Mouse (Mus musculus) embryo, embryonic 9.5 days (tissue): ENCODE measurements around the gene Enthd1.

Source experiments
- DNase-seq: peaks from one replicate; pipeline ENCODE4 v3.0.0-alpha.2; 2017; ENCODE audit errors: extremely low spot score

Gene Enthd1

GRCm38 (mm10) chr15:80485601-80486000, 79.4 kb downstream of the Enthd1 start:
- no peak for DNase-seq

- DNase-seq = no peak
These were observed 81.8 kb downstream of the Enthd1 start for GRCm38 (mm10) chr15:80483041-80483705.

- no peak for DNase-seq
These were observed 82.6 kb downstream of the Enthd1 start for GRCm38 (mm10) chr15:80482348-80482747.

GRCm38 (mm10) chr15:80474429-80475002, 90.4 kb downstream of the Enthd1 start:
- DNase-seq = no peak

- no peak for DNase-seq
These were observed 97.1 kb downstream of the Enthd1 start for GRCm38 (mm10) chr15:80467876-80468275.

GRCm38 (mm10) chr15:80462106-80462505, 102.8 kb downstream of the Enthd1 start:
- peak; percentile 76 for DNase-seq

GRCm38 (mm10) chr15:80461446-80461845, 103.5 kb downstream of the Enthd1 start:
- no peak for DNase-seq

GRCm38 (mm10) chr15:80460011-80460410, 104.9 kb downstream of the Enthd1 start:
- DNase-seq = no peak

GRCm38 (mm10) chr15:80457984-80458383, 107.0 kb downstream of the Enthd1 start:
- DNase-seq = no peak

GRCm38 (mm10) chr15:80454486-80454885, 110.5 kb downstream of the Enthd1 start:
- DNase-seq = no peak

- DNase-seq = peak; percentile 9
These were observed 112.5 kb downstream of the Enthd1 start for GRCm38 (mm10) chr15:80452425-80452824.

GRCm38 (mm10) chr15:80445956-80446687, 118.8 kb downstream of the Enthd1 start:
- no peak for DNase-seq

- no peak for DNase-seq
These were observed 124.8 kb downstream of the Enthd1 start for GRCm38 (mm10) chr15:80440195-80440594.

GRCm38 (mm10) chr15:80438423-80438822, 126.5 kb downstream of the Enthd1 start:
- no peak for DNase-seq

- no peak for DNase-seq
These were observed 127.0 kb downstream of the Enthd1 start for GRCm38 (mm10) chr15:80437996-80438395.

GRCm38 (mm10) chr15:80436961-80437360, 128.0 kb downstream of the Enthd1 start:
- no peak for DNase-seq

- no peak for DNase-seq
These were observed 134.6 kb downstream of the Enthd1 start for GRCm38 (mm10) chr15:80430324-80430723.

- no peak for DNase-seq
These were observed 146.8 kb downstream of the Enthd1 start for GRCm38 (mm10) chr15:80418146-80418545.

- no peak for DNase-seq
These were observed 147.9 kb downstream of the Enthd1 start for GRCm38 (mm10) chr15:80417066-80417465.

GRCm38 (mm10) chr15:80415132-80415531, 149.8 kb downstream of the Enthd1 start:
- no peak for DNase-seq

GRCm38 (mm10) chr15:80413988-80414721, 150.8 kb downstream of the Enthd1 start:
- DNase-seq = no peak

- DNase-seq = no peak
These were observed 151.9 kb downstream of the Enthd1 start for GRCm38 (mm10) chr15:80413070-80413469.
